Mouse (Mus musculus) c-Kit-positive CD71-positive TER-119-positive erythroid progenitor cells, embryonic 14.5 days (primary cell): ENCODE results near the gene Neto2.

Source experiments
- DNase-seq: peaks from one replicate; pipeline ENCODE4 v3.0.0-alpha.2; 2013; ENCODE audit warnings: low spot score

Neto2 gene

DNA sequence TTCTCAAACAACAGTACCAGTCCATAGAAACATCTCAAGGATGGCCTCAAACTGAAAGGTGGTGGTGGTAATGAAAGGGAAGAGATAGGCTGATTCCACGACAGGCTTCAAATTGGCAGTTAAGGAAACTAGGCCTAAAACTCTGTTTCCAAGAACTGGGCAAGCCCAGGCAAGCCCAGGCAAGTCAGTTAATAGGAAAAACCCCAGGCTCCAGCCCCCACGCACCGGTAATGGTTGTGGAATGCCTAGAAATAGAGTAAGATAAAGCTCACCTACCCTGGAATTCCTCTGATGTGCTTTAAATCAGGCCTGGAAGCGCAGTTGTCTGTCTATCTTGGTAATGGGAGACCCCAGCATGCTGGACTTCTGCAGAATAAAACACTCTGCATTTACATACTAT, 98.0 kb downstream of the Neto2 start:
- no peak for DNase-seq

DNA sequence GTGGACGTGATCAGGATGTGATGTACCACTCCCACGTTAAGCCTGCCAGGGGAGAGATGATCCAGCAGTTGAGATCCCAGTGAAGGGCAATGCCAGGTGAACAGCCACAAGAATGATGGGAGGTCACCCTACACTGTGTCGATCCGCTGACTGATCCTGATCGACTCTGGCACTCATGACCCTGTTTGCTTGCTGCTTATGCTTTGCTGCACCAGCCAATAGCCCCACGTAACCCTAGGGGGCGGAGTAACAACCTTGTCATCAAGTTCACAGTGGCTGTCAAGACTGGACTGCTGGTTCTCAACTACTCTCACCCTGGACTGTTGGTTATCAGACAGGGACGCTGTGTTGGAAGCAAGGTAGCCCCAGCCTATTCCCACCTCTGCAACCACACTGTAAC, 99.0 kb downstream of the Neto2 start:
- no peak for DNase-seq

GRCm38 (mm10) chr8:85597413-85598191, 103.1 kb downstream of the Neto2 start:
- no peak for DNase-seq

DNA sequence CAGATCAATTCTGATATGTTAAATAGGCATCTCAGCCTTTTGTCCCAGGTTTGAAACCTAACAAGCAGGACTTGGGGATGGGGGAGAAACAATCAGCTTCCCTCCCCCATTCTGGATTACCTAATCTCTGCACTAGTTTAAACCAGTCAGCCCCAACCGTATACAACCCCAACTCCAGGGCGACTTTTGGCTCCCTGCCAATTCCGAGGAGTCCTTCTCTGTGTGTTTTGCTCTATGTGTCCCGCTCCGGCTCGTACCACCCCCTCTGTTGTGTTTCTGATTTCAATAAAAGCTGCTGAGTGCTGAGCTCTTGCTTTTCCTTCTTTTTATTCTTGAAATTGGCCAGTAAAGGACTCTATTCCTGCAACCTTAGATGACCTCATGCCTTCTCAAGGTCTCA, 105.3 kb downstream of the Neto2 start:
- no peak for DNase-seq

DNA sequence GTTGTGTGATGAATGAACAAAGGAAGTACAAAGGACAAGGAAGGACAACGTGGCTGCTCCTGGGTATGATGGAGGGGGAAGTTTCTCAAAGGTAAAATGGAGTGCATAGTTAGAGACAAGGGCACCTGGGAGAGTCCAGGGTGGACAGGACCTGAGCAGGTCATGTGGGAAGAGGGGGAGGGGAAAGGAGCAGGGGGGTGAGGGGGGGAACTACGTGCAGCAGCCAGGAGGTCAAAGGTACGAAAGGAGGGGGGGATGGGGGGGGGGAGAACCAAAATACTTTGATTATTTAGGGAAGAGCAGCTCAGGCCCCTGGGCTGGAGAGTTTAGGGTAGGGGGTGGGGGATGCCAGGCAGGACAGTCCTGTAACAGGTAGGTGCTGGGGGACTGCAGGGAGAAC, 105.7 kb downstream of the Neto2 start:
- no peak for DNase-seq

- DNase-seq = no peak
Observed at GRCm38 (mm10) chr8:85593324-85593723, 107.4 kb downstream of the Neto2 start.

- no peak for DNase-seq
Observed at GRCm38 (mm10) chr8:85591532-85591931, 109.2 kb downstream of the Neto2 start.

GRCm38 (mm10) chr8:85590258-85590657, 110.5 kb downstream of the Neto2 start:
- no peak for DNase-seq

- no peak for DNase-seq
Observed at GRCm38 (mm10) chr8:85588596-85588995, 112.1 kb downstream of the Neto2 start.
